Mouse (Mus musculus) neural tube, embryonic 11.5 days (tissue): Measurements from ENCODE around the gene Sstr3. TPM values are rescaled to one million over a fixed set of nuclear protein-coding genes. Genes with fewer than 3 reads are reported as not detected.

Experiments used
- ATAC-seq: fragments of 200-750 bp; cut with Nextera tagmentation; 2 replicates; pipeline ENCODE4 v1.8.0; 2017; ENCODE audit warnings: moderate number of reproducible peaks, mild to moderate bottlenecking, moderate TSS enrichment, moderate library complexity; ENCODE audit not compliant: insufficient read depth, low FRiP score, low TSS enrichment
- DNase-seq: peaks from one replicate; pipeline ENCODE4 v3.0.0-alpha.2; 2015; ENCODE audit warnings: low spot score
- H3K27ac ChIP-seq: fragments of 300-500 bp; sonication (generic); 2 replicates; pipeline ENCODE4 v1.5.1; 2014; ENCODE audit warnings: low read depth, mild to moderate bottlenecking, low read length
- H3K27me3 ChIP-seq: fragments of 300-500 bp; sonication (generic); 2 replicates; pipeline ENCODE4 v1.6.1; 2014; ENCODE audit warnings: mild to moderate bottlenecking, low read length, mixed read lengths; ENCODE audit not compliant: control insufficient read depth, insufficient read depth
- H3K36me3 ChIP-seq: fragments of 300-500 bp; sonication (generic); 2 replicates; pipeline ENCODE4 v1.6.1; 2014; ENCODE audit warnings: mild to moderate bottlenecking, low read length, moderate library complexity, mixed read lengths; ENCODE audit not compliant: control insufficient read depth, insufficient read depth
- H3K4me1 ChIP-seq: fragments of 300-500 bp; sonication (generic); 2 replicates; pipeline ENCODE4 v1.6.1; 2014; ENCODE audit warnings: low read length, mixed read lengths; ENCODE audit not compliant: control insufficient read depth, insufficient read depth
- H3K4me2 ChIP-seq: fragments of 300-500 bp; sonication (generic); 2 replicates; pipeline ENCODE4 v1.6.1; 2014; ENCODE audit warnings: low read depth, mild to moderate bottlenecking, moderate library complexity
- H3K4me3 ChIP-seq: fragments of 300-500 bp; sonication (generic); 2 replicates; pipeline ENCODE4 v1.5.1; 2014; ENCODE audit warnings: low read depth, low read length
- H3K9ac ChIP-seq: fragments of 300-500 bp; sonication (generic); 2 replicates; pipeline ENCODE4 v1.6.1; 2014; ENCODE audit warnings: mild to moderate bottlenecking, low read length
- H3K9me3 ChIP-seq: fragments of 300-500 bp; sonication (generic); 2 replicates; pipeline ENCODE4 v1.6.1; 2016; ENCODE audit warnings: low read length; ENCODE audit not compliant: control insufficient read depth
- WGBS: fragments of 180-500 bp; shearing (Covaris S2); extraction: QIAGEN DNeasy Blood & Tissue Kit; methylation state at CpG from one replicate; pipeline ENCODE4 v1.1.7; 2014; 5-methylcytosine and 5-hydroxymethylcytosine counted together
- polyA plus RNA-seq: library from polyadenylated mRNA; unstranded; fragments of >200 nt; fragmentation: Nextera tagmentation; extraction: Ambion mirVana; gene quantifications from 2 replicates; pipeline ENCODE4 v1.2.1, GENCODE M21; 2014

Gene Sstr3
- polyA plus RNA-seq, 1 experiment from 2014 or later, result 0.38 TPM

- H3K9me3 ChIP-seq, result no peaks in the 10 kb centered on the region
- H3K4me1 ChIP-seq, result peaks cover 6% of the 10 kb centered on the region; the same call in 1 of the 2 replicates
- H3K4me2 ChIP-seq, result no peak overlapping the region
- no peaks in the 10 kb centered on the region for H3K36me3 ChIP-seq
- no peaks in the 10 kb centered on the region for H3K27me3 ChIP-seq
- H3K9ac ChIP-seq, result no peak overlapping the region
- H3K4me3 ChIP-seq, result no peak overlapping the region
- no peak for ATAC-seq
- H3K27ac ChIP-seq, result no peak overlapping the region
- DNase-seq, result no peak
- 68% methylated on average over 8 of the region's 8 CpGs for WGBS
Observed at GRCm38 (mm10) chr15:78548711-78549110, 4.2 kb upstream of the Sstr3 start.

- Histone ChIP-seq H3K9ac (no peak overlapping the region), H3K36me3 (no peaks in the 10 kb centered on the region), H3K9me3 (no peaks in the 10 kb centered on the region), H3K4me2 (no peak overlapping the region), H3K27ac (peak overlapping the region; percentile 39; the same call in 1 of the 2 replicates), H3K27me3 (no peaks in the 10 kb centered on the region), H3K4me1 (peaks cover 6% of the 10 kb centered on the region; the same call in 1 of the 2 replicates), H3K4me3 (no peak overlapping the region)
- DNase-seq, result peak; percentile 31
- 25% methylated on average over 3 of the region's 3 CpGs for WGBS
- no peak for ATAC-seq
Observed at GRCm38 (mm10) chr15:78548336-78548665, 3.8 kb upstream of the Sstr3 start.

- Histone ChIP-seq H3K36me3 (no peaks in the 10 kb centered on the region), H3K27me3 (no peaks in the 10 kb centered on the region), H3K9ac (no peak overlapping the region), H3K4me3 (no peak overlapping the region), H3K9me3 (no peaks in the 10 kb centered on the region), H3K4me1 (peaks cover 6% of the 10 kb centered on the region; the same call in 1 of the 2 replicates), H3K27ac (peak overlapping the region; percentile 39; the same call in 1 of the 2 replicates), H3K4me2 (no peak overlapping the region)
- ATAC-seq (no peak), DNase-seq (no peak)
- WGBS, result 47% methylated on average over 5 of the region's 5 CpGs
Observed at GRCm38 (mm10) chr15:78547415-78548335, 3.2 kb upstream of the Sstr3 start.

- Histone ChIP-seq H3K27me3 (0 out of 2 replicates have a peak, but pooled peaks cover 2% of the 10 kb centered on the region), H3K9ac (no peak overlapping the region), H3K4me3 (no peak overlapping the region), H3K27ac (no peak overlapping the region), H3K9me3 (no peaks in the 10 kb centered on the region), H3K4me1 (peaks cover 6% of the 10 kb centered on the region; the same call in 1 of the 2 replicates), H3K4me2 (no peak overlapping the region), H3K36me3 (no peaks in the 10 kb centered on the region)
- DNase-seq (no peak), ATAC-seq (no peak)
- 85% methylated on average over 4 of the region's 4 CpGs for WGBS
Observed at GRCm38 (mm10) chr15:78546060-78546459, 1.6 kb upstream of the Sstr3 start.

- Histone ChIP-seq H3K4me1 (peaks cover 6% of the 10 kb centered on the region; the same call in 1 of the 2 replicates), H3K27me3 (0 out of 2 replicates have a peak, but pooled peaks cover 2% of the 10 kb centered on the region), H3K36me3 (no peaks in the 10 kb centered on the region), H3K27ac (no peak overlapping the region), H3K4me2 (no peak overlapping the region), H3K4me3 (no peak overlapping the region), H3K9me3 (no peaks in the 10 kb centered on the region), H3K9ac (no peak overlapping the region)
- DNase-seq, result no peak
- no peak for ATAC-seq
- 78% methylated on average over 15 of the region's 15 CpGs for WGBS
Observed at GRCm38 (mm10) chr15:78544041-78544440, 444 bp downstream of the Sstr3 start.

- Histone ChIP-seq H3K9me3 (no peaks in the 10 kb centered on the region), H3K4me2 (no peak overlapping the region), H3K4me1 (no peaks in the 10 kb centered on the region; the same call in 1 of the 2 replicates), H3K27ac (no peak overlapping the region), H3K27me3 (0 out of 2 replicates have a peak, but pooled peaks cover 2% of the 10 kb centered on the region), H3K4me3 (no peak overlapping the region), H3K36me3 (no peaks in the 10 kb centered on the region), H3K9ac (no peak overlapping the region)
- DNase-seq, result no peak
- 72% methylated on average over 7 of the region's 7 CpGs for WGBS
- no peak for ATAC-seq
Observed at GRCm38 (mm10) chr15:78542767-78543303, 1.6 kb downstream of the Sstr3 start.

- ATAC-seq (no peak), DNase-seq (no peak)
- Histone ChIP-seq H3K4me1 (no peaks in the 10 kb centered on the region), H3K4me3 (no peak overlapping the region), H3K36me3 (no peaks in the 10 kb centered on the region), H3K9ac (no peak overlapping the region), H3K27me3 (0 out of 2 replicates have a peak, but pooled peaks cover 2% of the 10 kb centered on the region), H3K4me2 (no peak overlapping the region), H3K27ac (no peak overlapping the region), H3K9me3 (no peaks in the 10 kb centered on the region)
- WGBS, result 85% methylated on average over 3 of the region's 3 CpGs
Observed at GRCm38 (mm10) chr15:78542098-78542766, 2.3 kb downstream of the Sstr3 start.

GRCm38 (mm10) chr15:78541606-78542005 is 2.9 kb downstream of the Sstr3 start:
- Histone ChIP-seq H3K4me2 (no peak overlapping the region), H3K27me3 (0 out of 2 replicates have a peak, but pooled peaks cover 2% of the 10 kb centered on the region), H3K4me3 (no peak overlapping the region), H3K27ac (no peak overlapping the region), H3K9ac (no peak overlapping the region), H3K4me1 (no peaks in the 10 kb centered on the region), H3K36me3 (no peaks in the 10 kb centered on the region), H3K9me3 (no peaks in the 10 kb centered on the region)
- ATAC-seq (no peak), DNase-seq (no peak)
- 70% methylated on average over 3 of the region's 3 CpGs for WGBS
